Mouse (Mus musculus): ENCODE data around the gene BC030867. TPM values are rescaled to one million over a fixed set of nuclear protein-coding genes. Genes with fewer than 3 reads are reported as not detected.

The BC030867 gene
- polyA plus RNA-seq, 1 experiment from 2014 or later = 11.4 TPM

- Histone ChIP-seq H3K4me3 (ENCODE audit: low read depth, low read length) (no peak overlapping the region), H3K27ac (ENCODE audit: low read length) (no peak overlapping the region), H3K9ac (replicated peaks; ENCODE audit: low read depth, low read length) (no peak overlapping the region), H3K36me3 (ENCODE audit: control insufficient read depth, insufficient read depth, low read length) (no peaks in the 10 kb centered on the region), H3K4me1 (ENCODE audit: control insufficient read depth, insufficient read depth, low read length) (peaks cover 60% of the 10 kb centered on the region), H3K4me2 (replicated peaks; ENCODE audit: low read depth, low read length) (no peak overlapping the region), H3K9me3 (ENCODE audit: control insufficient read depth, low read depth, low read length) (no peaks in the 10 kb centered on the region), H3K27me3 (ENCODE audit: control insufficient read depth, insufficient read depth, low read length) (no peaks in the 10 kb centered on the region)
- no peak for ATAC-seq (ENCODE audit: insufficient number of reproducible peaks, insufficient read depth, low FRiP score, low read depth)
- 45% methylated on average over 5 of the region's 5 CpGs for WGBS
Observed at GRCm38 (mm10) chr11:102225221-102225620, 23.5 kb upstream of the BC030867 start.

- Histone ChIP-seq H3K27ac (ENCODE audit: low read length) (no peak overlapping the region; the same call in 1 of the 2 replicates), H3K4me2 (replicated peaks; ENCODE audit: low read depth, low read length) (no peak overlapping the region), H3K9ac (replicated peaks; ENCODE audit: low read depth, low read length) (no peak overlapping the region), H3K4me1 (ENCODE audit: control insufficient read depth, insufficient read depth, low read length) (peaks cover 56% of the 10 kb centered on the region), H3K36me3 (ENCODE audit: control insufficient read depth, insufficient read depth, low read length) (no peaks in the 10 kb centered on the region), H3K27me3 (ENCODE audit: control insufficient read depth, insufficient read depth, low read length) (no peaks in the 10 kb centered on the region), H3K4me3 (ENCODE audit: low read depth, low read length) (no peak overlapping the region), H3K9me3 (ENCODE audit: control insufficient read depth, low read depth, low read length) (no peaks in the 10 kb centered on the region)
- ATAC-seq (ENCODE audit: insufficient number of reproducible peaks, insufficient read depth, low FRiP score, low read depth) = no peak
- 73% methylated on average over 12 of the region's 12 CpGs for WGBS
Observed at GRCm38 (mm10) chr11:102226067-102226978, 22.4 kb upstream of the BC030867 start.

DNA sequence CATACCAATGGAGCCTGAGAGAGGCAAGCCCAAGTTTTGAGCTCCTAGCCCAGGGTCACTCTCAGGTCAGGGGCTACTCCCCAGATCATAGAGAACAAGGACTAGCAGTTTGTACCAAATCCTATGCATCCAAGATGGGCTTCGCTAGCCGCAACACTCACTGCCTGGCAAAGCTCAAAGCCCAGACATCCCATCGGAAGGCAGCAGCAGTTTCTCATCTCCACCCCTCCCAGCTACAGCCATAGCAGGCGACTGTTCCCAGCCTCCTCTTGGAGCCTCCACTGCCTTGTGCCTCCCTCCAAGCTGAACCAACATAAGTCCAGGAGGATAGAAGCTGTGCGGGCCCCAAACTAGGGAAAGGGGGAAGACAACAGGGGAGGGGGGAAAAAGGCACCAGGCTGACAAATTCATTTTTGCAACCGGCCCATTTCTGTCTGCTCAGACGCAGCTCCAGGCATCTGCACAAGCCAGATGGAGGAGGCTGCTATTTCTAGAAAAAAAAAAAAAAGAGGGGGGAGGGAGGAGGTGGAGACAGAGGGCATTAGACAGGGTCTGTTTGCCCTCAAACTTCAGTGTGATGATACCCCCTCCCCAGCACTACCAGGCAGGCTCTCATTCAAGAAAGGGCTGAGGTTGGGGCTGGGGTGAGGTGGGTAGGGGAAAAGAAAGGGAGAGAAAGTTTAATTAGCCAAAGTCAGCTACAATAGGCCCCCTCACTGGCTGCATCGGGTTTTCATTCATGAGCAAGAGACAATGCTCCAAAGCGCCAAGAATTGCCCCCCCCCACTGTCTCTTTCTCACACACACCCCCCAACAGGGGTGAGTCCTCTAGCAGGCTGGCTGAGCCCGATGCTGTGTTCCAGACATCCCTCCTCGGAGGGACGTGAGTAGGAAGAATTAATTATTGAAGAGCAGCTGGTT lies 21.2 kb upstream of the BC030867 start:
- H3K27me3 ChIP-seq (ENCODE audit: control insufficient read depth, insufficient read depth, low read length) = no peaks in the 10 kb centered on the region
- peak overlapping the region; percentile 92 for H3K4me3 ChIP-seq (ENCODE audit: low read depth, low read length)
- peak overlapping the region; percentile 88 for H3K4me2 ChIP-seq (replicated peaks; ENCODE audit: low read depth, low read length)
- H3K36me3 ChIP-seq (ENCODE audit: control insufficient read depth, insufficient read depth, low read length) = no peaks in the 10 kb centered on the region
- H3K27ac ChIP-seq (ENCODE audit: low read length) = peak overlapping the region; percentile 29
- H3K4me1 ChIP-seq (ENCODE audit: control insufficient read depth, insufficient read depth, low read length) = peaks cover 56% of the 10 kb centered on the region
- no peak for ATAC-seq (ENCODE audit: insufficient number of reproducible peaks, insufficient read depth, low FRiP score, low read depth)
- H3K9ac ChIP-seq (replicated peaks; ENCODE audit: low read depth, low read length) = no peak overlapping the region
- H3K9me3 ChIP-seq (ENCODE audit: control insufficient read depth, low read depth, low read length) = no peaks in the 10 kb centered on the region
- 16% methylated on average over 12 of the region's 12 CpGs for WGBS

GRCm38 (mm10) chr11:102228191-102228545 lies 20.5 kb upstream of the BC030867 start:
- H3K27ac ChIP-seq (ENCODE audit: low read length) = peak overlapping the region; percentile 29
- peaks cover 51% of the 10 kb centered on the region for H3K4me1 ChIP-seq (ENCODE audit: control insufficient read depth, insufficient read depth, low read length)
- H3K4me2 ChIP-seq (replicated peaks; ENCODE audit: low read depth, low read length) = peak overlapping the region; percentile 88
- no peak overlapping the region for H3K9ac ChIP-seq (replicated peaks; ENCODE audit: low read depth, low read length)
- 23% methylated on average over 9 of the region's 9 CpGs for WGBS
- peak overlapping the region; percentile 92 for H3K4me3 ChIP-seq (ENCODE audit: low read depth, low read length)
- ATAC-seq (ENCODE audit: insufficient number of reproducible peaks, insufficient read depth, low FRiP score, low read depth) = no peak
- no peaks in the 10 kb centered on the region for H3K27me3 ChIP-seq (ENCODE audit: control insufficient read depth, insufficient read depth, low read length)
- H3K9me3 ChIP-seq (ENCODE audit: control insufficient read depth, low read depth, low read length) = no peaks in the 10 kb centered on the region
- no peaks in the 10 kb centered on the region for H3K36me3 ChIP-seq (ENCODE audit: control insufficient read depth, insufficient read depth, low read length)

- Histone ChIP-seq H3K4me2 (replicated peaks; ENCODE audit: low read depth, low read length) (peak overlapping the region; percentile 88), H3K9ac (replicated peaks; ENCODE audit: low read depth, low read length) (peak overlapping the region; percentile 81; the same call in 1 of the 2 replicates), H3K27ac (ENCODE audit: low read length) (peak overlapping the region; percentile 29), H3K9me3 (ENCODE audit: control insufficient read depth, low read depth, low read length) (no peaks in the 10 kb centered on the region), H3K4me1 (ENCODE audit: control insufficient read depth, insufficient read depth, low read length) (peaks cover 51% of the 10 kb centered on the region), H3K4me3 (ENCODE audit: low read depth, low read length) (peak overlapping the region; percentile 92), H3K36me3 (ENCODE audit: control insufficient read depth, insufficient read depth, low read length) (no peaks in the 10 kb centered on the region), H3K27me3 (ENCODE audit: control insufficient read depth, insufficient read depth, low read length) (no peaks in the 10 kb centered on the region)
- 14% methylated on average over 7 of the region's 7 CpGs for WGBS
- ATAC-seq (ENCODE audit: insufficient number of reproducible peaks, insufficient read depth, low FRiP score, low read depth) = no peak
Observed at GRCm38 (mm10) chr11:102228646-102229268, 19.9 kb upstream of the BC030867 start.

DNA sequence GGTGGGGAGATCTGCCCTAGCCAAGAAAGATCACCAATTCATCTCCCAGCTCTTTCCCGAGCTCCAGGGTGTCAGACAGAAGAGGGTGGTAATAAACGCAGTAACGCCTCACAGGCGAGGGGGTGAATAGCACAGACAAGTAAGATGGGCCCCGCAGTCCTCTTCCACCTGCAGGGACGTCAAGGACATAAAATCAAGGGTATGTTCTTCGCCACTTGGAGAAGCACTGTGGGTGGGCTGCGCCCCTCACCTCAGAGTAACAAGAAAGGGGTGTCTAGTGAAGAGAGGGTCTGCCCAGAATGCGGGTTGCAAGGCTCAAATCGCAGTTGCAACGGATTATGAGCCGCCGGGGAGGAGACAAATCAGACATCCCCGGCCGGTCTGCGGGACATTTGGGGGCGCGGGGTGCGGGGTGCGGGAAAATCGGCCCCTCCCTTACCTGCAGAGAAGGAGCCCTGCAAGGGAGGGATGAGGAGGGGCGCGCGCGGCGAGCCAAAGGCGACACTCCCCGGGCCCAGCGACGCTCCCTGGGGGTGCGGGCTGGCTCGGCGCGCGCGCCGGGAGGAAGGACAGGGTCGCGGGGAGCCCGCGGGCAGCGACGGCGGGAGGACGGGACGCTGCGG lies 19.2 kb upstream of the BC030867 start:
- H3K9ac ChIP-seq (replicated peaks; ENCODE audit: low read depth, low read length) = peak overlapping the region; percentile 81
- H3K27ac ChIP-seq (ENCODE audit: low read length) = peak overlapping the region; percentile 80
- H3K4me2 ChIP-seq (replicated peaks; ENCODE audit: low read depth, low read length) = peak overlapping the region; percentile 88
- under 1% methylated on average over 27 of the region's 47 CpGs for WGBS
- H3K36me3 ChIP-seq (ENCODE audit: control insufficient read depth, insufficient read depth, low read length) = no peaks in the 10 kb centered on the region
- H3K27me3 ChIP-seq (ENCODE audit: control insufficient read depth, insufficient read depth, low read length) = no peaks in the 10 kb centered on the region
- H3K4me3 ChIP-seq (ENCODE audit: low read depth, low read length) = peak overlapping the region; percentile 92
- H3K9me3 ChIP-seq (ENCODE audit: control insufficient read depth, low read depth, low read length) = no peaks in the 10 kb centered on the region
- H3K4me1 ChIP-seq (ENCODE audit: control insufficient read depth, insufficient read depth, low read length) = peaks cover 45% of the 10 kb centered on the region
- ATAC-seq (ENCODE audit: insufficient number of reproducible peaks, insufficient read depth, low FRiP score, low read depth) = peak; percentile 14; the same call in 1 of the 2 replicates

- Histone ChIP-seq H3K36me3 (ENCODE audit: control insufficient read depth, insufficient read depth, low read length) (no peaks in the 10 kb centered on the region), H3K4me3 (ENCODE audit: low read depth, low read length) (peak within 1 kb of the TSS; percentile 92)
- ATAC-seq (ENCODE audit: insufficient number of reproducible peaks, insufficient read depth, low FRiP score, low read depth) = peak; percentile 80
Observed at GRCm38 (mm10) chr11:102230006-102230741, 18.5 kb upstream of the BC030867 start, which contains the start of gene Hdac5. TSS of gene Hdac5 (minus strand) at chr11:102230166.

More at GRCm38 (mm10) chr11:102230006-102230741, 18.5 kb upstream of the BC030867 start, which contains the start of gene Hdac5:
- Histone ChIP-seq H3K27me3 (ENCODE audit: control insufficient read depth, insufficient read depth, low read length) (no peaks in the 10 kb centered on the region), H3K27ac (ENCODE audit: low read length) (peak within 1 kb of the TSS; percentile 80), H3K9me3 (ENCODE audit: control insufficient read depth, low read depth, low read length) (no peaks in the 10 kb centered on the region), H3K9ac (replicated peaks; ENCODE audit: low read depth, low read length) (peak within 1 kb of the TSS; percentile 81), H3K4me1 (ENCODE audit: control insufficient read depth, insufficient read depth, low read length) (peaks cover 38% of the 10 kb centered on the region), H3K4me2 (replicated peaks; ENCODE audit: low read depth, low read length) (peak within 1 kb of the TSS; percentile 88)
- under 1% methylated on average over 49 of the region's 49 CpGs for WGBS
